Mouse (Mus musculus): ENCODE data around the gene Dock2.

The Dock2 gene

GRCm38 (mm10) chr11:34525096-34525891 is 258.4 kb downstream of the Dock2 start:
- DNase-seq: no peak

- no peak for DNase-seq
Measured at GRCm38 (mm10) chr11:34524586-34524985, 259.1 kb downstream of the Dock2 start.

- peak; percentile 27 to 59 for DNase-seq
Measured at GRCm38 (mm10) chr11:34518566-34518965, 265.1 kb downstream of the Dock2 start.

GRCm38 (mm10) chr11:34516971-34517370 is 266.7 kb downstream of the Dock2 start:
- DNase-seq: peak in 1 of 2 experiments; percentile 3

- no peak for DNase-seq
Measured at GRCm38 (mm10) chr11:34515301-34515700, 268.4 kb downstream of the Dock2 start.

GRCm38 (mm10) chr11:34506390-34506789 is 277.3 kb downstream of the Dock2 start:
- DNase-seq: no peak

GRCm38 (mm10) chr11:34499663-34500062 is 284.0 kb downstream of the Dock2 start:
- no peak for DNase-seq

- DNase-seq: no peak
Measured at GRCm38 (mm10) chr11:34494682-34495081, 289.0 kb downstream of the Dock2 start.

- no peak for DNase-seq
Measured at GRCm38 (mm10) chr11:34492986-34493385, 290.7 kb downstream of the Dock2 start.

- DNase-seq: no peak
Measured at GRCm38 (mm10) chr11:34492223-34492622, 291.5 kb downstream of the Dock2 start.

- DNase-seq: no peak
Measured at GRCm38 (mm10) chr11:34489548-34489947, 294.1 kb downstream of the Dock2 start.

- DNase-seq: peak in 1 of 2 experiments; percentile 4
Measured at GRCm38 (mm10) chr11:34479301-34479700, 304.4 kb downstream of the Dock2 start.

GRCm38 (mm10) chr11:34469792-34470191 is 313.9 kb downstream of the Dock2 start:
- peak; percentile 6 to 8 for DNase-seq

GRCm38 (mm10) chr11:34468571-34468970 is 315.1 kb downstream of the Dock2 start:
- peak; percentile 20 to 41 for DNase-seq

- DNase-seq: no peak
Measured at GRCm38 (mm10) chr11:34467056-34467455, 316.6 kb downstream of the Dock2 start.

GRCm38 (mm10) chr11:34449944-34450343 is 333.7 kb downstream of the Dock2 start:
- DNase-seq: no peak

- DNase-seq: peak in 1 of 2 experiments; percentile 9
Measured at GRCm38 (mm10) chr11:34447891-34448290, 335.8 kb downstream of the Dock2 start.

GRCm38 (mm10) chr11:34438429-34438828 is 345.3 kb downstream of the Dock2 start:
- no peak for DNase-seq

GRCm38 (mm10) chr11:34437446-34437845 is 346.2 kb downstream of the Dock2 start:
- no peak for DNase-seq

GRCm38 (mm10) chr11:34431978-34432377 is 351.7 kb downstream of the Dock2 start:
- no peak for DNase-seq

GRCm38 (mm10) chr11:34431371-34431770 is 352.3 kb downstream of the Dock2 start:
- no peak for DNase-seq

GRCm38 (mm10) chr11:34430940-34431339 is 352.8 kb downstream of the Dock2 start:
- no peak for DNase-seq

GRCm38 (mm10) chr11:34427212-34427611 is 356.5 kb downstream of the Dock2 start:
- no peak for DNase-seq

- no peak for DNase-seq
Measured at GRCm38 (mm10) chr11:34424546-34424945, 359.1 kb downstream of the Dock2 start.

- DNase-seq: peak in 1 of 2 experiments; percentile 14
Measured at GRCm38 (mm10) chr11:34421061-34421460, 362.6 kb downstream of the Dock2 start.

Data from cerebellum, postnatal 10 days (tissue).